Mouse (Mus musculus) neutrophil, adult 5-6 weeks (primary cell): ENCODE data around the gene Frzb. TPM values are rescaled to one million over a fixed set of nuclear protein-coding genes. Genes with fewer than 3 reads are reported as not detected.

Experiments
- ATAC-seq: fragments of 151-379, 151-347 bp; 2 replicates; pipeline ENCODE4 v1.8.0; 2017; ENCODE audit warnings: mild to moderate bottlenecking, moderate TSS enrichment; ENCODE audit not compliant: insufficient number of reproducible peaks, poor library complexity, low FRiP score, severe bottlenecking; ENCODE audit errors: extremely low read depth
- total RNA-seq: library from RNA; stranded (forward); fragments of 200-1000 nt; gene quantifications from 2 replicates; pipeline ENCODE4 v1.2.3, GENCODE M21; 2017

The Frzb gene
- total RNA-seq, 1 experiment from 2014 or later = not detected

DNA sequence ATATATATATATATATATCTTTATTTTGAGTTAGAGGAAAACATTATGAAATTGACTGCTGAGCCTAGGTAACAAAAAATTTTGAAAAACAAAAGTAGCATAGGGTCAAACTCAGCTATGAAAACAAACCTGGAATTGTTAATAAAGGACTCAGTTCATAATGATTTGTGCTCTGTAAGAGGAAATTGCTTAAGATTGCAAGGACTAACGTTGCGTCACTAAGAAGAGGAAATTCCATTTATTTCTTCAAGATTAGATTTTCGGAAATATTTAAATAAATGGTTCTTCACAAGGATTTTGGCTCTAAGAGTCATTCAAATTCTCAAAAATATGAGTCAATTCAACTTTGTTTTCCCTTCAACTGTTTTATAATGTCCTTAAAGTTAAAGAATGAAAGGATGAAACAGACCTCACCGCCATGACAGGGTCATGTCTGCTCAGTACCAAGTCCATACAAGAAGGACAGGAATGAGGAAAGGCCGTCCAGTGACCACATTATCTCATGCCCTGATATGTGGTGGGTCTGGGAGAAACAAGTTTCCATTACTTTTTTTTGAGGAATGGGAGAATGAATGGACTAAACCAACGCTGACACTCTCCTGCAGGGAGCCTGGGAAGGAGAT lies 14.1 kb downstream of the Frzb start:
- ATAC-seq = no peak

DNA sequence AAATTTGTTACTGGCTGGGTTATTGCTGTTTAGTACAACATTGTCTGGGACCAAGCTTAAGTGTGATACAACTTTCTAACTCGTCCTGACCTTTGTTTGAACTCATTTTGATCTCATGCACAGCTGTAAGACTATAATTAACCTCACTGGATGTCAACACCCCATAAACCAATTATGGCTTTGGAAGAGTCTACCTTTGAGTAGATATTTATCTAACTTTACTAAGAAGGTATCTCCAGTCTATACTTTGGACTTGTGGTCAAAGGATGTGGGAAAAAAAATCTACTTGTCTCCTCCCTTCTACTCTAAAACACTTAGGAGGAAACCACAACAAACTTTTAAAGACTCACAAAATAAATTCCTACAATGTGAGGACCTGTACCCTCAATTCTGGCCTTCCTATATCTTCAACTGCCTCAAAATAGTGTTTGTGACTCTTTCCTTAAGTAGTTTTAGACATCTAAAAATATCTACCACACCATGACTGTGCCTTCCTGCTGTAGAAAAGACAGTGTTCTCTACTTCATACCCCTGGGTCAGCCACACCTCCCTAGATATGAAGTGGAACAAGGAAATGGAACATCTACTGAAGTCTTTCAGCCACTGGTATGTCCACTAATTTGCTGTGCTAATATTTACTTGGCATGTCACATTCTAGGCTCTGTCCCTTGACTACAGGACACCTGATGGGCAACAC lies 16.9 kb downstream of the Frzb start:
- ATAC-seq = no peak

DNA sequence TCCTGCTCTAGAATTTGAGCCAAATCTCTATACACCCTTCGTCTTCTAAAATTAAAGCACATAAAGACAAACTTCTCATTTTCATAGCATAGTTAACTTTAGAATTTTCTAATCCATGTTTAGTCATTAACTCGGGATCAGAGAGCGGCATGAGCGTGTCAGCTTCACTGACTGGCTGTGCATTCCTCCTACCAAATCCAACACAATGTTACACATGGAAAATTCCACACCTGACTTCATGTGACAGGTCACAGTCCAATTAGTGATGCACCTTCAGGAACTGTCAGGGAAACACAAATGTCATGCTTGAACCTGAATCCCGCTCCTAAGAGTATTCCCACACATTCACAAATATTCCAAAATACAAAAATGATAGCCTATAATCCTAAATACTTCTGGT lies 24.3 kb downstream of the Frzb start:
- ATAC-seq = no peak

DNA sequence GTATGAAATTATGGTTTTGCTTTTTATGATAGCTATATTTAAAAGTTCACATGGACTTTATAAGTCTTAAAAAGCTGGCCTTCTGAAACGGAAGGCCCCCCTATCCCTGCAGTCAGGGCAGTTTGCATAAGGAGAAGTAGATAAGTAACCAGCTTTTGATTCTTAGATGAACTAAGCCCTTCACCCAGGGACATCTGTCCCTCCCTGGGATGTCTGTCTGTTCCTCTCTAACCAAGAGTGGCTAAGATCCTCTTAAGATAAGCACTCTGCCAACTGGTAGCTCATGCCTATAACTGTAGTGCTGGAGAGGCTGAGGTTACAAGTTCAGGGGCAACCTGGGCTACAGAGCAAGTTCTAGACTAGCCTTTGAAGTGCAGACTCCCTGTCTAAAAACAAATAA lies 25.4 kb downstream of the Frzb start:
- no peak for ATAC-seq

DNA sequence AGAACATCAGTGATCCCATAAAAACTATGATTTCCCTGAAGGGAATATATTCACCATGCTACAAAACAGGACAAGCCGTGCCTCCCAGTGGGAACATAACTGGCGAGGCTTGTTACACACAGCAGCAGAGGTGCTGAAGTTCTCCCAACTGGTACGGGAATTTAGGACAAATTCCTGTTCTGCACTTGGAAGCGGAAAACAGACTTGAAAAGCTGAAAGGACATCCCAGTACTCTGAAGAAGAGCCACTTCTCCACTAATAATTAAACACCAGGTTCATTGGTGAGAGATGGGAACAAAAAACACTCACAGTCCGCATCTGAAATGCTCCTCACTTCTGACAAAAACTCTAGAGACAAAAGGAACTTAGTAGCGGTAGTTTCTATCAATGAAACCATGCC lies 31.1 kb downstream of the Frzb start:
- no peak for ATAC-seq

DNA sequence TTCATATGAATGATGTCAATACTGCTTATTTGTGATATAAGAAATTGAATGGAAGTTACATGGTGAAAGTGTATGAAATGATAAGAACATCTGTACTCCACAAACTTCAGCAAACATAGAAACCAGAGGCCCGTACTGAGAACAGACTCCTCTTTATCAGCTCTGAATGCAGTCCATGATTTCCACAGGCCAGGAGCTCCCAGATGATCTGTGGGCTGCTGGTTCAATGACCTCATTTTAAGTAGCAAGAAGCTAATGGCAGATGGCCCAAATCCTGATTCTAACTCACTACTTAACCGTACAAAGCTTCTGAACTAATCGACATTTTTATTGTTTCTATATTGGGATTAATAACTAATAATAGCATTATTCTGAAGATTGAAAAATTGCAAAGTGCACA lies 33.0 kb downstream of the Frzb start:
- ATAC-seq = no peak

DNA sequence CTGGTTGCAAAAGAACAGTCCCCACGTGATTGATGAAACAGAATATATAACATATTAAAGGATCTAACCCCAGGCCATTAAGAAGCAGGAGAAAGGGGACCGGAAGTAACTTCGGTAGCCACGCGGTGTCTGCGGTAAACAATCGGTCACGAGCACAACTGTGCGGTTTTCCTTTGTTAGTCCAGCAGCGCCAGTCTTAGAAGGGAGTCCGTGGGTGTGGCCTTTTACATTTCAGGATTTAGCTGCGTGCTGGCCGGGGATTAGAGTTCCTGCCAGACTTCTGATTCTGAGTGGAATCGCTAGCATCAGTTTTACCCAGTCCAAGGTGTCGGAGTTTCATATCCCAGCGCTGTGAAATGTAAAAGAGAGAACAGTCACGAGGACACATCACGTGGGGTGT lies 34.3 kb downstream of the Frzb start:
- no peak for ATAC-seq

DNA sequence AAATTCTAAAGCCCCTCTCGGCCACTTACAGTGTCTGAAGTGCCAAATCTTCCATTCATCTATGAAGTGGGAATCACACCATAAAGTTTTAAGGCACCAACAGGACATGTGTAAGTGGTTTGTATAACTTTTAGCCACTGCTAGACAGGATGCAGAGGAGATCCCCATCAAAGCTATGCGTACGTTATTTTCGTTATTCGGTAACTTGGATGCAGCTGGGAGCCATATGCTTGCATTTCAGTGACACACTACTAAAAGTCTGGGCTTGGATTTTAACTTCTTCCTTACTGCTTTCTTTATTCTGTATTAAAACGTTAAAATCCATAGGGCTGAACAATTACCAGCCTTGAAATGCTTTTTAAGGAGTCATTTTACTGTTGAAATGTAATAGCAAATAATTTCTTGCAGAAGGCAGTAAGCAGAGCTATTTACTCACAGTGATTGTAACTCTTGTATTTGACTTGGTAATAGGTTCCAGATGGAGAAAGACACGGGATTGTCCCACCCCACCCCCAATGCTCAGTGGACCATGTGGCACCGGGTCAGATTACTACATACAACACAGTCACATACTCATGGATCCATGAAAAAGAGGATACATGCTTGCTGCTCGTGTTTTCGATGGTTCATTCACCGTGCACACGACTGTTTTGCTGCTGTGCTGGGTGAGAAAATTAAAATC lies 37.4 kb downstream of the Frzb start:
- ATAC-seq = no peak

DNA sequence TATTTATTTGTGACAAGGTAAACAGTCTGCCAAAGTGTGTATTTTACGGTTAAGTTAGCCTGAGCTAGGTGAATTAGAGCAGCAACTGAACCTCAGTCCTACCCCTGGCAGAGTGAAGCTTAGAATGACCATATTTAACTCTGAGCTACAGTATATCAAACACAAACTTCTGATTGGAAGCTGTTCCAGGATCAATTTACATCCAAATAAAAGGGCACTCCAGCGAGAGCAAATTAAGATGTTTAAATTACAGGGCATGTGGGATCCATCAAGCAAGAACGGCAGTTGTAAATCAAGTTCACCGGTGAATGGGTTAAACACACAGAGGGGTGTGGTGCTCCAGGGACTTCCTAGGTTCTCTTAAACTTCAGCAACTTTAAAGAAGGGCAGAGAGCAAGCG lies 42.7 kb downstream of the Frzb start:
- ATAC-seq = no peak

DNA sequence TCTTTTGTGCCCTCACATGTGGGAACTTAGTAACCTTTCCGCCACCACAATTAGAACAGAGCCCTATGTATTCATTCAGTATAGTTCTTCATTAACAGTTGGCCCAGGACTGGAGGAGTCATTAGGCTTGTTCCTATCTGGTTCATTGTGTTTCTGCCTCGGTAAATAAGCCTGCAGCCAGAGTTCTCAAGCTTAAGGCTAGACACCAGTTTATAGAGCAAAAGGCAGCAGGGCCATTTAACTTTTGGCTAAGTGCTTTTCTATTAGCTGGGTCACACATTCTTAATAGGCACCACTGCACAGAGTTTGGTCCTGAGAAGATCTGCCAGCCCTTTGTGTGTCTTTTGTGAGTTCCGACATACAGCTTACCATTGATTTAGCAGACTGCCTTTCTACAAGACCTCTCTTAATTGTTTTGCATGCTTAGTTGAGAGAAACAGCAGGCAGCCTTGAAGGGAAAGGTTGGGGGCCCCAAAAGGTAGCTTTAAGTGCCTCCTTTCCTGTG lies 48.8 kb downstream of the Frzb start:
- no peak for ATAC-seq

DNA sequence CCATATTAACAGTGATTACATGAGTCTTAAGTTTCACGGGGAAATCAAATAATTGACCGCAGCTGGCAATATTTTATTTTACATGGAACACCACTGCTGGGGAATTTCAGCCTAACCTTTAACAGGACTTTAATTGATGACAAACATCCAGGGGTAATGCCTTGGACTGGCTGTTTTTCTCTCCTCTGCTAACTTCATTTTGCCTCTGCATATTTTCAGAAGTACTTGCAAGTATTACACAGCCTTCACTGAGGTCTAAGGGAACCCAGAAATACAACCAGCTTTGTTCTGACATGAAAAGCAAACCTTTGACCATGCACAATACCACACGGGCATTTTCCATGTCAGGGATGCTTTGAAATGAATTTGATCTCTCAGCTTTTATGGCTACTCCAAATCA lies 50.6 kb downstream of the Frzb start:
- ATAC-seq = no peak

DNA sequence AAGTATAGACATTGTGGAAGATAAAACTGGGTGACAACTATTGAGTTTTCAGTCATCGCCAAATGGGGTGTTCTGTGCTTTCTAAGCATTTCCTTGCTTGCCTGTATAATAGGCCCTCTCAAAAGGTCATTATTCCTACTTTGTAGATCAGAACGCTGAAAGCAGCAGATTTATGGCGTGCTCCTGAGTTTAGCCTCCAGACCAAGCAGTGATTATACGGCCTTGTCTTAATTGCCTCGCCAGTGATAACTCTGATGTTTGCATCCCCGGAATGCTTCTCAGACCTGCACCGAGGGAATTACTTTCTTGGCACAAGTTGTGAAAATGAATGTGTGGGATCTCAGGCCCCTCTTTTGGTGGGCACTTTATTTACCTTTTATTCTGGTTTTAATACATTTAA lies 51.4 kb downstream of the Frzb start:
- no peak for ATAC-seq

DNA sequence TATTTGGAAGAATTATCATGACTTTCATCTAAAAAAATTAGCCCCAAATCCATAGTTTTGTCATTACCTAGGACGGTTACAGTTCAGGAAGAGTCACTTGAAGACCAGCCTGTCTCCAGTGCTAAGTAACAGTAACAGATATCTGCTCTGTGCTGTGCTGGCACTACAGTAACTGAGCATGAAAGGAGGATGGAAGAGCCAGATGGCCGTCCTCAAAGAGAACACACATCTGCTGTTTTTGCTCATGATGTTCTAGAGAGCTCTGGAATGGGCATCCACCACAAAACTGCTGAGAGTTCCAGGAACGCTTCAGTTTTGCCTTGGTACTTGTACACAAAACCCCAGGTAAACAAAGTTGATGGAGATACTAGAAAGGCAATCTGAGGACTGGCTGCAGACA lies 59.1 kb downstream of the Frzb start:
- ATAC-seq = no peak

DNA sequence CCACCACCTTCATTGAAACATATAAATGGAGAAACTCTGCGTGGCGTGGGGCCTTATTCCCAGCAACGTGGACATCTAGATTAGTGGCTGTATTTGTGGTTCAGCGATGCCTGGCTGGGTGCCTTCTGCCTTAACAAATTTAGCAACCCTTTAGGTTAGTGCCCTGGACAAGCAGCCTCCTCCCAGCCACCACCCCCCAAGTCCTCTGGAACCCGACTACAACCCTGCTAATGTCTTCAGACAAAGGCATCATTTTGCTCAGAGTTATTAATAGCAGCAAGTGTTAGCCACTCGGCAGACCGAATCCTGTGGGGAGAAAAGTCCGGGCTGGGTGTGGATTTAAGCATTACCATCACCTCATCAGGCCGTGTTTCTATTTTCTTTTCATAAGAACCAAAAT lies 59.8 kb downstream of the Frzb start:
- no peak for ATAC-seq

DNA sequence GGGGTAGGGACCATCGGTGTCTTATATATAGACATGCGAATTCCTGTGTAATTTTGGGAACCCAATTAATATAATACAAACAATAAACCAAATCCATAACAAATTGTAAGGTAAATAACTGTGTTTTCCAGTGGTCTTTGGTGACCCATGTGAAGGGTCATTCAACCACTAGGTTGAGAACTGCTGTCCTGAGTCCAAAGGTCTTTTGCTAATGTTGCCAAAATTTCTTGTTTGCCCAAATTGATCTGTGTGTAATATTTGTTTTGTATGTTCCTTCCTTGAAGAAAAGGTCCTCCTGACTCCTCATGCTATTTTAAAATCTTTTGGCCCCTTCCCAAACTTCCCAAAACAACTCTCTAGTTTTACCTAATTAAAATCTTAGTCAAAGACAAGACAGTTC lies 61.2 kb downstream of the Frzb start:
- no peak for ATAC-seq

DNA sequence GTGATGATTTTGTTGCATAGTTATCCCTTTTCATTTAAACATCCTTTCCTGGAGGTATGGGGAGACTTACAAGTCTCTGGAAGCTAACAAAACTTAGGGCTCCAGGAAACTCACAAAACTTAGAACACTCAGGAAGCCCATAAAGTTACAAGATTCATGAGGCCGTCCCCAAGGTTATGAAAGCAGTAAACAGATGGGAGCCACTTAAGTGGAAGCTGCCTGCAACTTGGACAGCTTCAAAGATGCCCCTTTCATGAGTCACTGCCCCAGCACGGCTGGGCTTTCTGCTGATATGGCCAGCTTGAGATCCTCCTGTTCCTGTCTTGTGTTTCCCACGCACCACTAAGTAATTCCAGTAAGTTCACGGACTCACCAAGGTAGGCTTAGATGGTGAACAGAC lies 63.0 kb downstream of the Frzb start:
- ATAC-seq = no peak

DNA sequence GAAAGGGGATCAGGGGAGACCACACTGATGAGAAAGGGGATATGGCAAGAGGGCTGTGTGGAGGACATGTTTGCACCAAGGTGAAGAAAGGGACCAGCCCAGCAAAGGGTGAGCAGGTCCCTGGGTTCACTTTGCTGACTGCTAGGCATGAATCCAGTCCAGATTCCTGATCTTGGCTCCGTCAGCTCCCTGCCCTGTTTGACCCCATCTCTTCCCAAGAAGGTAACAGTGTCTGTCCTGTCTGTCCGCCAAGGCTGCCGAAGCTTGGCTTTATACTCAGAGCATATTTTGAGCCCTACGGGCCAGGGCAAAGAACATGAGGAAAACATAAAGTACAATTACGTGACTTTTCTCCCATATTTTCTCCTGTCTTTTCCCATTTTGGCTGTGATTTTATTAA lies 67.6 kb downstream of the Frzb start:
- no peak for ATAC-seq

DNA sequence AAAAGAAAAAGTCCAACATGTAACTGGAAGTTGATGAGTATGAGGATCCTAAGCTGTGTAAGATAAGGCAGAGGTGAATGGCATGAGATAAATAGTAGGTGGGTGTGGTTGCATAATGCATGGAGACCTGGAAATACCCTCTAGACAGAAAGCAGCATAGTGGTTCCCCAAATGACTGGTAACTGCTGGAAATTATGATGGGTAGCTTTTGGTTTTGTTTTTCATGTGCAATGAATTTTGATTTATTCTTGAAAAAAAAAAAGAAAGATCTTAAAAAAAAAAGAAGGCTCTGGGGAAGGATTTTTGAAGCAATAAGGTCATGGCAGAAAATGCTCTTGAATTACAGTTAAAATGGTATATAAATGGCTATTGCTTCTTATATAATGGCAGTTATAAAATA lies 72.5 kb downstream of the Frzb start:
- no peak for ATAC-seq

DNA sequence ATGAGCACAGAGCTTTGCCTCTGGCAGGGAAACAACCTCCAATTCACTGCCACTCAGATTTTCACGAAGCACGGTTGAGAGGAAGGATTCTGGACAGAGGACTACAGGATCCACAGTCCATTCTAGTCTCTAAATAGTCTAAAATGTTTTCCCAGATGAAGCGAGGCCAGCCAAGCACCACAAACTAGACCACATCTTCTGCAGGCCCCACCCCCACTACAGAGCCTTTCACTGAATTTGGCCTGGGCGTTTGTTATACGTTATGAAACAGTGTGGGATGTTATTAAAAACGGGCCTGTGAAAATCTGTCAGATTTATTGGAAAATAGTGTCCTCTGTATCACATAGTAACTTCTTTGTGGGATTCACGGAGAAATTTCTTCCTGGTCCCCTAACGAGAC lies 76.0 kb downstream of the Frzb start:
- ATAC-seq = no peak
